Mouse (Mus musculus) cerebellum, postnatal 25 days (tissue): ENCODE results near the gene Pitx1.

Source experiments
- DNase-seq, 2 experiments: peaks; one replicate each; pipeline ENCODE4 v3.0.0; 2021; ENCODE audit warnings: mixed read lengths in 2 of 2

Pitx1 gene

DNA sequence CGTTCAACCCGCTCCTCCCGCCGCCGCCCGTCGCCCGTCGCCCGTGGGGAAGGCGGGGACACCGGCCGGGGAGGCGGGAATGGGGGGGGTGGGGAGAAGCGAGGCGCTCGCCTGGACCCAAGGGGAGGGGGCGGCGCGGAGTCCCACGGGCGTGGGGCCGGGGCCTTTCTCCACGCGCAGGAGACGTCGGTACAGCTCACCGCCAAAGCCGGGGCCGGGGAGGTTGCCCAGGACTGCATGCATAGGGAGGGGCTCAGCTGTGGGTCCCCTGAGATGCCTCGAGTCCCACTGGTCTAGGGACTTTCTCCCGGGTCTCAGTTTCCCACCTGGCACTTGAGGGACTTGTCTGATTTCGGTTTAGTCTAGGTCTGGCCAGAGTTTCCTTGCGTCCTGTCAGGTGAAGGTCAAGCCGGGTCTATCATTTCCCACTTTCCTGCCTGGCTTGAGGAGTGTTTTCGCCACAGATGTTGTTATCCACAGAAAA is at the start of gene Pitx1:
Pitx1 (minus strand) TSS at position 51 of the 484 bp plus-strand sequence.
- no peak for DNase-seq

DNA sequence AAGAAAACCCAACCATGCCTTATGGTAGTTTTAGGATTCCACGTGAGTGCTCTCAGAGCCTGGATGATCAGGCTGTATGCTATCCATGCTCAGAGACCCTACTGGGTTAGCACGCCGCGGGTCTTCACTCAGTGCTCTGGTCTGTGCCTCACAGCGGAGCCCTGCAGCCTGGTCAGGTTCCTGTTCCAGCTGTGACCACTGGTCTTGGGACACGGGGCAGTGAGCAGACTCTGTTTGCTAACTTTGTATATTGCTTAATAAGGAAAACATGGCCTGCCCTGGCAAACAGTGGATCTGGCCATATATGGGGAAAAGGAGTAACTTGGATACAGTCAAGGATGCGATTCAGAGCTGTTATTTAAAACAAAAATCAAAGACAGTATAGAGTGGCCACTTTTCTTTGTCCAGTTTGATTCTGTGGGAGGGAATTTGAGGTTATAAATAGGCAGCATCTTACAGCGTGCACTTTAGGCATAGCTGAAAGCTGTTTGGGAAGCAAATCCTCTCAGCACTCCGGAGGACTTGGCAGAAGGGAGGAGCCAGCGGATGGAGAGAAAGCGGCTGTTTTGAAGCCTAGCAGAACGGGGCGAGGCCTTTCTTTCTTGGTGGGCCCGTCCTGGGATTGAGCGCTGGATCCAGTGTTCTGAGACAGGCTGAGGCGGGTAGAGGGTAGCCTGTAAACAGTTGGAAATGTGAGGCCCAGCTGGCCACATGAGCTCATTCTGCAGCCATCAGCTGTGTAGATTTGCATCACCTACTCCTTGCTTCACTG is 45.6 kb upstream of the Pitx1 start:
- no peak for DNase-seq

GRCm38 (mm10) chr13:55878353-55878752 is 42.4 kb upstream of the Pitx1 start:
- DNase-seq, result no peak

- no peak for DNase-seq
These were observed 35.4 kb upstream of the Pitx1 start for GRCm38 (mm10) chr13:55871410-55871809.

DNA sequence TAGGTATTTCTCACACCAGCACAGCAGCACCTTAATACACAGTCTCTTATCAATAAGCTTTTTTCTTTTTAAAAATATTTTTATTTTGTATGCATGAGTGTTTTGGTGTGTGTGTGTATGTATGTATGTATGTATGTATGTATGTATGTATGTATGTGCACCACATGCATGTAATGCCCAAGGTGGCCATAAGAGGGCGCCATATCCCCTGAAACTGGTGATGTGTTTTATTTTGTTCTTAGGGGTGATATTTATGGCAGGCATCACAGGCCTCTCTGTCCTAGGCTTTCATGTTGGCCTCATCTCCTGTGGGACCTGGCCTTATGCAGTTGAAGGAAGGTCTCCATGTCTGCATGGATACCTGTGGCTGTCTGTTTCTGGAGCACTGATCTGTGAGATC is 34.0 kb upstream of the Pitx1 start:
- no peak for DNase-seq

DNA sequence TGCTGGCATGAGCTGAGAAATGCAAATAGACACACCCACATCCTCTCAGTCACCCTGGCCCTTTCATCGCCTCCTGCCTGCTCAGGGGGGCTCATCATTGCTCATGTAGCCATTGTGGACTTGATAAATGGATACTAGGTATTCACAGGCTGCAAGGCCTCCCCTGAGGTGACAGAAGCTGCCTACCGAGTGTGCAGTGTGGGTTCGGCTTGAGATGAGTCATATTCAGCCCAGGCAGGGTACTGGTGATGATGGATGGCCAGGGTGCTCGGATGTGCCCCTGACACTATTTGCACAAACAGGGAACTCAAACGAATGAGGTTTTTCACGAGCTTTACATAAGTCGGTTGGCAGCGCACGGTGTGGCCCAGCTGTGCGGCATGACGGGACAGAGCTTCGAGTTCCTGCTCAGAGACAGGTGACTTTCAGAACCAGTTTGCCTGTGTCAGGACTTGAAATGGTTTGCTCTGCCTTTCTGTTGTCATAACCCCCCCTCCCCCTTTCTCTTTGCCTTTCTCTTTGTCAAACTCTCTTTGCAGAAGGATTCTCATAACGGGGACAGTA is 31.6 kb upstream of the Pitx1 start:
- DNase-seq, result no peak

GRCm38 (mm10) chr13:55860483-55860882 is 24.5 kb upstream of the Pitx1 start:
- DNase-seq, result no peak

- DNase-seq, result no peak
These were observed 22.5 kb upstream of the Pitx1 start for GRCm38 (mm10) chr13:55858463-55858862.

DNA sequence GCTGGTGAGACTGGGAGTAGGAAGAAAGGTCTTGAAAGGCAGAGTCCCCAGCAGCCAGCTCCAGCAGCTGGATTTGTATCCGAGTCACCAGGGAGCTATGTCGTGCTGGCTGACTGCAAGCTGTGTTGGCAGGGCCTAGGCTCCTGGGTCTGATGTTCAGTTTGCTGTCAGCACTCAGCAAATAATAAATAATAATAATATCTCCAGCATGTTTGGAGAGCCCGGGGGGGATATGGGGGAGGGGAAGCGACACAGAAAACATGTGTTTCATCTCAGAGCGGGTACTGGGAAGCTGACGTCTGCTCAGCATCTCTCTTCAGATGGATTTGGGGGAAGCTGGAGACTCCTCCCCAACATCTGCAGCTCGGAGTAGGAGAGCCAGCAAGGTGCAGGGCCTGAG is 19.8 kb upstream of the Pitx1 start:
- DNase-seq, result no peak

- no peak for DNase-seq
These were observed 16.2 kb upstream of the Pitx1 start for GRCm38 (mm10) chr13:55852205-55852604.

- DNase-seq, result no peak
These were observed 14.7 kb upstream of the Pitx1 start for GRCm38 (mm10) chr13:55850726-55851125.

DNA sequence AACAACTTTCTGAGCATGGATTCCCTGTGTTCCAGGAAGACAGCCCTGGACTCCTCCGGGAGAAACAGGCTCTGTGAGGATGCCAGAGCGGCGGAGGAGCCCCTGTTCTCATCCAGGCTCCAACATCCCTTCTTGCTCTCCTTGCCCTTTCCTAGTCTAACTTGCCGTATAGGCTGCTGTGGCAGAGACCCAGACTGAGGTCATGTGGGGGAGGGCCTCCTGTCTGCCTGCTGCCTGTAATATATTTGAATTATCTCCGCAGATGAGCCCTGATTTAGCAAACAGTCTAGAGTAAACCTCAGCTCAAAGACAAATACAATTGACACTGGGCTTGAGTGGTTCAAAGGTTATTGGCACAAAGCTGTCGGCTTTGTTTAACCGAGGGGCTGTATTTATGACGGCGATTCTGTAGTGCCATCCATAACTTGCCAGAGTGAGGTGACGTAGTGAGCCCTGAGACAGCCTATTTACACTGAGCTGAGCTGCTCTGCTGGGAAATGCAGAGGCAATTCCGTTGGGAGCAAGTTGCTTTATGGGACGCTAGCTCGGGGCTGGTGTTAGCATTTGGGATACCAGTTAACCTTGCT is 12.7 kb upstream of the Pitx1 start:
- no peak for DNase-seq

- DNase-seq, result no peak
These were observed 11.8 kb upstream of the Pitx1 start for GRCm38 (mm10) chr13:55847805-55848204.

- DNase-seq, result no peak
These were observed 7.7 kb upstream of the Pitx1 start for GRCm38 (mm10) chr13:55843700-55844099.

GRCm38 (mm10) chr13:55840223-55840622 is 4.2 kb upstream of the Pitx1 start:
- no peak for DNase-seq

- DNase-seq, result no peak
These were observed 1.1 kb upstream of the Pitx1 start for GRCm38 (mm10) chr13:55836786-55837780.

- DNase-seq, result peak in 1 of 2 experiments; percentile 28
These were observed 369 bp downstream of the Pitx1 start for GRCm38 (mm10) chr13:55835548-55836097.

GRCm38 (mm10) chr13:55834667-55835066 is 1.3 kb downstream of the Pitx1 start:
- DNase-seq, result no peak

DNA sequence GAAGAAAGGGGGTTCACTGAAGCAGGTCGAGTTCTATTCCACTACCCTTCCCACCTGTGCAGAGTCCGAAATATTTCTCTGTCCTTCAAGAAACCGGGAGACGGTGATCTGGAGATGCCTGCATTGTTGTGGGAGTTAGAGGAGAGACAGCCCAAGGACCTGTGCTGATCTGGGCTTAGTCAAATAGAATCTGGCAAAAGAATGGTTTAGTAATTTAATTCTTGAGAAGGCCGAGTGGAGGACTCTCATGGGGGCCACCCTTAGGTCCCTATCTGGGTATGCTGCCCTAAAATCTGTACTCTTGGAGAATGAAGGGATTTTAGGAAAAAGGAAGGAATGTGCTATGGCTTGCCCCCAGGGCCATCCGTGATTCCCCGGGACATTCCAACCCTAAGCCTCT is 2.1 kb downstream of the Pitx1 start:
- DNase-seq, result no peak

- DNase-seq, result no peak
These were observed 3.4 kb downstream of the Pitx1 start for GRCm38 (mm10) chr13:55832602-55833001.

DNA sequence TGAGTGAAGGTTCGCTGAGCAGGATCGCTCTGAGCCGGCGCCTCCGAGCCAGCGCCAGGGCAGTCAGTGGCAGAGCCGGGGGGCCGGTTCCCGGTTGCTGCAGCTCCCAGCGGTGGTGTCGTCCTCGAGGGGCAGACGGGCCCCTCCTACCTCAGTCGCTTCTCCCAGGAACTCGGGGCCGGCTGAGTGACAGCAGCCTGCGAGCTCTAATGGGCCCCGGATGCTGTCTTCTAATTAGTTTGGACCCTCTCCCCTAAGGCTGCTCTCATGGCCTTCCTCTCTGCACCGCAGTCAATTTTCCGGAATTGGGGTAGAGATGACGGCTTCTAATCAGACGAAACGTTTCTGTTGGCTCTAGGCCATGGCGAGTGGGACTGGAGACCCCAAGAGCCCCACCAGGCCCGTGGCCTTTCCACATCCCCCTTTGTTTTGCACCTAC is 4.3 kb downstream of the Pitx1 start:
- DNase-seq, result no peak
